Mouse (Mus musculus): ENCODE data around the gene 0610009B22Rik. TPM values are rescaled to one million over a fixed set of nuclear protein-coding genes. Genes with fewer than 3 reads are reported as not detected.
"Not testable (repeated sequence)": the region's sequence is repeated elsewhere in the genome, so short reads cannot be mapped to it uniquely, and the experiment has no call there.

Gene 0610009B22Rik
- total RNA-seq (2021): 10 to 100 TPM; 41.1 to 43.6 TPM

DNA sequence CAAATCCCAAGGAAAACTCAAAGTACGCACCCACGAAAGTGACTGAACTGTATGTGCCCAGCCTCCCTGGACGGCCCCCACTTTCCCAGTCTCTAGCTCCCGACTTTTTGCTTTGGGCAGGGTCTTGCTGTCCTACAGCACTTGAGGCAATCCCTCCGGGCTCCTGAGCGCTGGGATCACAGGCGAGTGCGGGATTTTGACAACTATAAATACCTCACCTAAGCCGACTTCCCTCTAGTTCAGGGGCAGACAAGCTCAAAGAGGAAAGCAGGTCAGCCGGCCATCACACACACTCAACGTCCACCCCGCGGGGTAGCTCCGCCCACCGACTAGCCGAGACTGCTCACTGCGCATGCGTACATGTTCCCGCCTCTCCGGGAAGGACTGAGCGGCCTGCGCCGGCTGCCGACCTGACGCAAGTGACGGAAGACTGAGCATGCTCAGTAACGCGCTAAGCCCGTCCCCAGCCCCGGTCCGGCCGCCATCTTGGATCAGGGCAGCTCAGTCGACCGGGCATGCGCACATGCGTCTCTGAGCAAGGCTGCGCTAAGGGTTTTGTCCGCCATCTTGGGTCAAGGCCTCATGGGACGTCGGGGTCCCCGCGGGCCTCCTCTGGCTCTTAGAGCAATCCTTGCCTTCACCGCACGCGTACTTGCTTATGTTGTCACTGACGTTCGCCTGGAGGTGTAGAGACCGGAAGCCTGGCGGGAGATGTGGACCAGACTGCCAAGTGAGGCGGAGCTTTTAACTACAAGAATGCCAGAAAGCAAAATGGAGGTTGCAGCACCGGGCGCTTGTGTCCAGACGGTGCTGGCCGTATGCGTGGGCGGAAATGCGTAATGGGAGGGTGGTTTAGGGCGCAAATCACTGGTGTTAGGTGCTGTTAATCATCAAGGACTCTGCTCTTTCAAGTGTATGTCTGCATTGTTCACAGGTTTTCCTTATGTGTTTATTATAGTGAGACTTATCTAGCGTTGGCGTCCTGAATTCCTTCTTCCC lies at the start of gene 0610009B22Rik:
TSS of gene 0610009B22Rik (minus strand) at position 545 of the 999 bp plus-strand sequence.
- DNase-seq: peak; percentile 100

GRCm38 (mm10) chr11:51734218-51734617 lies 45.5 kb upstream of the 0610009B22Rik start:
- not testable (repeated sequence) for DNase-seq

DNA sequence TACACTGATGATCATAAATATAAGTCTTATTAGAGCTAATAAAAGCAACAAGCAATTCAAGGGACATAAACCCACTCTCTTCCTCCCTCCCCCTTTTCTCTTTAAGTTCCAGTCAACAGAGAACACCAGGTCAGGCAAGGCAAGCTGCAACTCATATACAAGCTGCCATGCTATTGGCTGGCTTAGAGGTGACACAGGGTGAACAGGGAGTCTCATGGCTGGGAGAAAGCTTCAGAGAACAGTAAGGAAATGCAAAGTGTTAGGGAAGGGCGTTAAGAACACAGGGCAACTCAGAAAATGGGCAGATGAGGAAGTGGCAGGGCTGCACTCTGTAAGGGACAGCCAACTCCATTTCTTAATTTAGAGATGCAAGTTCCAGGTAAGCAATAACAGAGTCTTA lies 44.2 kb upstream of the 0610009B22Rik start:
- DNase-seq: no peak

- no peak for DNase-seq
Observed at GRCm38 (mm10) chr11:51721066-51721465, 32.4 kb upstream of the 0610009B22Rik start.

DNA sequence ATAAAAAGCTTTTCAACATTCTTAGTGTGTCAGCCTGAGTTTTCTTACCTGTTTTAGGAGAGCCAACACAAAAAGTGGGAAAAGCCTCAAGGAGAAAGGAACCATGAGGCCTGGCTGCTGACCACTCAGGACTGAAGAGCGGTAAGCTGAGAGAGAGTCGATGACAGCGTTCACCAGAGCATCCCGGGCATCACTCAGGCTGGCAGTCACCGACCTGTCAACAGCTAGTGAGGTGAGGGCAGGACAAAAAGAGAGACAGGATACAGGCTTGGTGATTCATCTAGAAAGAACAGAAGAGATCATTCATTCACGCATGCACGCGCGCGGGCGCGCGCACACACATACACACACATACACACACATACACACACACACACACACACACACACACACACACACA lies 18.4 kb upstream of the 0610009B22Rik start:
- no peak for DNase-seq

DNA sequence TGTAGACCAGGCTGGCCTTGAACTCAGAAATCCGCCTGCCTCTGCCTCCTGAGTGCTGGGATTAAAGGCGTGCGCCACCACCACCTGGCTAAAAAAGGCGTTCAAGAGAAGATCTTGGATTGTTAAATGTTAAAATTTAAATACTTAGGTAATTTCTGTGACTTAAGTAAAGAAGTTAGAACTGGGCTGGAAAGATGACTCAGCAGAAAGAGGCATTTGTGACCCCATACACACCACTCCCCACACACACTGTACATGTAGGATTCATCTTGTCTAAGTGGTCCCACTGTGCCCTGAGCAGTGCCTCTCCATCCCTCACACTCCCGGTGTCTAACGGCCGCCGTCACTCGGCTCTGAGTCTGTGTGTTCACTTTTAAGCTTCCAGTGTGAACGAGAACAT lies 17.8 kb upstream of the 0610009B22Rik start:
- DNase-seq: no peak

DNA sequence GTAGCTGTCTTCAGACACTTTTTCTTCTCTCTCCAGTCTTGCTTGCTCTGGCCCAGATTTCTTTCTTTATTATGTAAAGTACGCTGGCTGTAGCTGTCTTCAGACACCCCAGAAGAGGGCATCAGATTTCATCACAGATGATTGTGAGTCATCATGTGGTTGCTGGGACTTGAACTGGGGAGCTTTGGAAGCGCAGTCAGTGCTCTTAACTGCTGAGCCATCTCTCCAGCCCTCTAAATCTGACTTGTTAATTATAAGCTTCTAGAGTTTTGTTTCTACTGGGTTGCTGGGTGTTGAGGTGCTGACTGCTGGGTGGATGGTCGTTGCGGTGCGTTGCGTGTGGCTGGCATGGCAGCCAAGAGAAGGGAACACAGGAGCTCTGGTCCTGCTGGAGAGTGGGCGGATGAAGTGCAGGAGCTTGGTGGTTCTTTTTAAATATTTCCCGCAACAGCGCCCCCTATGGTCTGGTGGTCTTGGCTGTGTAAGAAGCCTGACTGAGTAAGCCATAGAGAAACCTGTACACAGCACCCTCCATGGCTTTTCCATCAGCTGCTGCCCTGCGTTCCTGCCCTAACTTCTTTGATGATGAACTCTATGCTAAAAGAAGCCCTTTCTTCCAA lies 14.8 kb upstream of the 0610009B22Rik start:
- DNase-seq: no peak

- DNase-seq: no peak
Observed at GRCm38 (mm10) chr11:51702831-51703230, 14.2 kb upstream of the 0610009B22Rik start.

DNA sequence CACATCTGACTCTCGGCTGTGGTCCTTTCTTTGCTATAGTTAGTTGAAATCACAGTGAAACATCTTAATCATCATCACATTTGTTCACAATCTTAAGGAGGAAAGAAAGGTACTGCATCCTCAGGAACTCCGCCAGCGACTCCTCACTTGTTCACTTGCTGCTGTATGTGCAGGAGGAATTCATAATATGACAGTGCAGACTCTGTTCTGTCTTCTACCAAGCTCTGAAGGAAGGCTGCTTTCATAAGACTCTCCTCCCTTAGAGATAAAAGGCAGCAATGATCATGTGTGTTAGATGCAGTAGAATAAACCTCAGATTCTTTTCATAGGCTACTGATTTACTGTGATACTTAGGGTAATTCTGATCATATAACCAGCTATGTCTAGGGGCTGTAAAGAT lies 6.3 kb upstream of the 0610009B22Rik start:
- no peak for DNase-seq

DNA sequence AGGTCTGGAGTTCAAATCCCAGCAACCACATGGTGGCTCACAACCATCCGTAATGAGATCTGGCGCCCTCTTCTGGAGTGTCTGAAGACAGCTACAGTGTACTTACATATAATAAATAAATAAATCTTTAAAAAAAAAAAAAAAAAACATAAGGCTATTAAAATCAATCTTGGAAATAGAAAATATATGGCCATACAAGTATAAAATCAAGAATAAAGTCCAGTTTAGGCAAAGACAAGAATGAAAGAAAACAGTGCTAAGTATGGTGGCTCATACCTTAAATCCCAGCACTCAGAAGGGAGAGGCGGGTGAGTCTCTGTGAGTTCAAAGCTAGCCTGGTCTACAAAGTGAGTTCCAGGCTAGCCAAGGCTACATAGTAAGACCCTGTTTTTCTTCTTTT lies 1.9 kb upstream of the 0610009B22Rik start:
- DNase-seq: not testable (repeated sequence)

DNA sequence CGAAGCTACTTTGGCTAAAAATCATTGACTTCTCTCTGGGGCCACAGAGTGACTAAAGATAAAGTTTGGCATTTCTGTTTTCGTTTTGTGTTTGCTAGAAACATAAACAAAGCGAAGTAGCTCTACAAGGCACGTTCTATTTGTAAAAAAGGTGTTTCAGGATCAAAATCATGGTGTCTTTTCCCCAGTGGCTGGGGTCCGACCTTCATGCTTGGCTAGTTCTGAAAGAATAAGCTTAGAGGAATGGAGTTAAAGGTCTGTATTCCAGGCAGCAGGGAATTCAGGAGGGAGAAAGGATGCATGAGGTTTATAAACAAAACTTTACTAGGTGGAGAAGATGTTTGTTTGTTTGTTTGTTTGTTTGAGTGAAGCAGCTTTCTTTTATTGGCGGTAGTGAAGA lies 669 bp upstream of the 0610009B22Rik start:
- no peak for DNase-seq

GRCm38 (mm10) chr11:51681976-51682374 lies 6.7 kb downstream of the 0610009B22Rik start:
- DNase-seq: no peak

DNA sequence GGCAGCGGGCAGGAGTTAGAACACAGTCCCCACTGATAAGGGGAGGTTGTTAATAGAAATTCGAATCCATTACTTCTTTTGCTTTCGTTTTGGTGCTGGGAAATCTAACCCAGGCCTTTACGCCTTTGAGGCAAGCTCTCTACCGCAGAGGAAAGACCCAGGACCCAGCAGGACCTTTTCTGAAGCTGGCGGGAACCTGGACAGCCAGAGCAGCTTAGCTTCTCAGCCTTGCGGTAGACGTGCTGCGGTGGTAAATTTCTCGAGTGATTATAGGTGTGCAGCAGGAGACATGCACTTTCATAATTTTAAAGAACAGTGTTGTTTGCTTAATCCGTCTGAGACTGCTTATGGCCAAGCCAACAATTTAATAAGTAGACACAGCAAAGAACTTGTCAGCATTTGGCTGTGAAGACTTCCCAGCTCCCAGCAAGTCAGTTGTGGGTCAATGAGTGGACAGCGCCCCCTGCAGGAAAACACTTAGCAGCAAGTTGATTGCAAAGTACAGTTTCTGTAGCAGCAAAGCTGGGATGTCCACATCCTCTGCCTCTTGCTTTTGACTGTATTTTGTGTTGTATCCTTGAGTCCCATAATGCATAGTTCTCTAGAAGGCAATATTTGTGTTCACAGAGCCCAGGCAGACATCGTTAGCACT lies 7.2 kb downstream of the 0610009B22Rik start:
- peak; percentile 82 for DNase-seq

GRCm38 (mm10) chr11:51679466-51679865 lies 9.2 kb downstream of the 0610009B22Rik start:
- DNase-seq: no peak

DNA sequence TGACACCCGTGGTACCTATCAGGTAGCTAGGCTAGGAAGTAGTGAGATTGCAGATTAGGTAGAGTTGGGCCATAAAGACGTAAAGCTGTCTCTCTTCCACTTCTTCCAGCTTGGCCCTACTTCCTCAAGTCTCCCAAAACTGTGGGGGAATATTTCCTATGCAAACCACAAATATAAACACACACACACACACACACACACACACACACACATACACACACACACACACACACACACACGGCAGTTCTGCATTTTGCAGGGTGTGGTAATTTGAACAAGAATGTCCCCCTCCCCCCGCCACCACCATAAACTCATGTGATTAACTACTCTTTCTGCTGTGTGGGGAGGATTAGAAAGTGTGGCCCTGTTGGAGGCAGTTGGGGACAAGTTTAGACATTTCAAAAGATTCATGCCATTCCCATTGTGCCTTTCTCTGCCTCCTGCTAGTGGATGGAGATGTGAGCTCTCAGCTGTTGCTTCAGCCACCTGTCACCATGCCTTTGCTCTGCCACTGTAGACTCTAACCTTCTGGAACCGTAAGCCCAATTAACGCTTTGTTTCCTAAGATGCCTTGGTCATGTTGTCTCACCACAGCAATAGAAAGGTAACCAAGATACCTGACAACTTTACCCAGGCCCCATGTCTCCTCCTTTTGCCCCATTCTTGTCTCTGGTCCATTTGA lies 10.8 kb downstream of the 0610009B22Rik start:
- no peak for DNase-seq

DNA sequence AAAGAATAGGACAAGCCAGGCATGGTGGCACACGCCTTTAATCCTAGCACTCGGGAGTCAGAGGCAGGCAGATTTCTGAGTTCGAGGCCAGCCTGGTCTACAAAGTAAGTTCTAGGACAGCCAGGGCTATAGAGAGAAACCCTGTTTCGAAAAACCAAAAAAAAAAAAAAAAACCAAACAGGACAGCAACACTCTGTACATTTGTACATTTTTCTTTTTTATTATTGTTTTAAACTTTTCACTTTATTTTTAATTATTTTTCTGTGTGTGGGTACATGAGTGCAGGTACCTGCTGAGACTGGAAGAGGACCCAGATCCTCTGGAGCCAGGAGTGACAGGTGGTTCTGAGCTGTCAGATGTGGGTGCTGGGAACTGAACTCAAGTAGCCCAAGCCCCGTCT lies 13.3 kb downstream of the 0610009B22Rik start:
- DNase-seq: no peak

DNA sequence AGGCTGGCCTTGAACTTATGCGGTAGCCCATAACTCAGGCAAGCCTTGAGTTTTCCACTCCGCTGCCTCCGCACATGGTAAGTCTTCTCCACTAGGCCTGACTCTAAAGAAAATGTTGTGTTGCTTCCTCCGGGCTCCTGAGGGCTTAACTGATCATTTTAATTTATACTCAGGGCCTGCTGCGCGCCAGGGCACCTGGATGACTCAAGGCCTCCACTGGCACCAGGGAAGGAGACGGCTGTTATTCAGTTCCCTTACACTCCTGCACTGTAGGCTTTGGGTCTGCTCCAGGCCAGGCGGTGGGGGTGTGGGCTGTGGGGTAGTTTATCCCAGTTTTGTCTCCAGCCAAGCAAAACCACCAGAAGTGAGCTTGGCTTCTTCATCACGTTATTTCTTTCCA lies 15.4 kb downstream of the 0610009B22Rik start:
- no peak for DNase-seq

DNA sequence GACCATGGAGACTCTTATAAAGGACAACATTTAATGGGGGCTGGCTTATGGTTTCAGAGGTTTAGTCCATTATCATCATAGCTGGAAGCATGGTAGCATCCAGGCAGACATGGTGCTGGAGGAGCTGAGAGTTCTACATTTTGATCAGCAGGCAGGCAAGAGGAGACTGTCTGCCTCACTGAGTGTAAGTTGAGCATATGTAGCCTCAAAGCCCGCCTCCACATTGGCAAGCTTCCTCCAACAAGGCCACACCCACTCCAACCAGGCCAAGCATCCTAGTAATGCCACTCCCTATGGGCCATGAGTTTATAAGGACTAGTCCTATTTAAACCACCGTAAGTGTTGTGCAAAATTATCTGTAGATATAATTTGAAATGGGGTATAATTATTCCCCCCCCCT lies 17.3 kb downstream of the 0610009B22Rik start:
- DNase-seq: no peak

DNA sequence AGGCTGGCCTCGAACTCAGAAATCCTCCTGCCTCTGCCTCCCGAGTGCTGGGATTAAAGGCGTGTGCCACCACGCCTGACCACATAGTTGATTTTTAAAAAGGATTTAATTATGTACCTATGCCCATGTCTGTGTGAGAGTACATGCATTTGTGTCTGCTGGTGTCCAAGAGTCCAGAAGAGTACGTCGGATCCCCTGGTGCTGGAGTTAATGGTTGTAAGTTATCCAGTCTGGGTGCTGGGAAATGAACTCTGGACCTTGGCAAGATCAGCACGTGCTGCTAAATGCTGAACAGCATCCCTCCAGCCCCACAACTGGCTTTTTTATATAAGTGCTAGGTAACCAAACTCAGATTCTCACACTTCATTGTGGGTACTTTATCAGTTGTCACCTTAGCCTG lies 17.8 kb downstream of the 0610009B22Rik start:
- no peak for DNase-seq

- DNase-seq: not testable (repeated sequence)
Observed at GRCm38 (mm10) chr11:51664747-51665146, 23.9 kb downstream of the 0610009B22Rik start.

- DNase-seq: no peak
Observed at GRCm38 (mm10) chr11:51662632-51663031, 26.0 kb downstream of the 0610009B22Rik start.

DNA sequence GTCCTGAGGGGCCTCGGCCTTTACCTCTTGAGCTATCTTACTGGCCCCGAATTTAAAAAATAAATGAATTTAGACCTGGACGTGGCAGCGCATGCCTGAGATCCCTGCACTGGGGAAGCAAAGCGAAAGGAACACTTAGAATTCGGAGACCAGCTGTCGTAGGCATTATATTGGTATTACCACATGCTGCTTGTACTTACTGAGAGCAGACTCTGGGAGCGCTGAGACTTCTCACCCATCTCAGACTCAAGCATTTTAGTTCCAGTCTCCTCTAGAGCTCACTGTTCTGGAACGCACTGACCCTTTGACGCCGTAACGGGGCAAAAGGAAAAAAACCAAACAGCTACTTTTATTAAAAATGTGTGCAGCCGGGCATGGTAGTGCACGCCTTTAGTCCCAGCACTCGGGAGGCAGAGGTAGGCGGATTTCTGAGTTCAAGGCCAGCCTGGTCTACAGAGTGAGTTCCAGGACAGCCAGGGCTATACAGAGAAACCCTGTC lies 26.8 kb downstream of the 0610009B22Rik start:
- DNase-seq: no peak
